Mouse (Mus musculus) MEL (cell line): ENCODE measurements around the gene Fbln1. TPM values are rescaled to one million over a fixed set of nuclear protein-coding genes. Genes with fewer than 3 reads are reported as not detected.

ENCODE experiments used
- DNase-seq: peaks from one replicate; pipeline ENCODE4 v3.0.0; 2011; ENCODE audit warnings: low read depth, low spot score
- H3K27ac ChIP-seq: 2 replicates; pipeline ENCODE4 v1.5.1; 2012; ENCODE audit warnings: low read depth, mild to moderate bottlenecking, control low read depth, low read length, moderate library complexity; ENCODE audit not compliant: control insufficient read depth
- H3K27me3 ChIP-seq, 2 experiments: fragments of 150-350 bp in 1 of 2; sonication (generic) in 1 of 2; 2 replicates each; pipeline ENCODE4 v1.6.1; 2012; ENCODE audit warnings: low read length in 2 of 2, mild to moderate bottlenecking in 2 of 2, improper control_type of control experiment in 1 of 2, moderate library complexity in 1 of 2; ENCODE audit not compliant: insufficient read depth in 2 of 2, control insufficient read depth in 1 of 2
- H3K36me3 ChIP-seq, 2 experiments: 2 replicates each; pipeline ENCODE4 v1.6.1; 2012 to 2014; ENCODE audit warnings: low read length in 2 of 2, improper control_type of control experiment in 1 of 2, inconsistent platforms in 1 of 2, mild to moderate bottlenecking in 1 of 2; ENCODE audit not compliant: insufficient read depth in 2 of 2, control insufficient read depth in 1 of 2
- H3K4me1 ChIP-seq, 2 experiments: fragments of 150-350 bp in 1 of 2; sonication (generic) in 1 of 2; 2 replicates each; pipeline ENCODE4 v1.6.1; 2012; ENCODE audit warnings: low read length in 2 of 2, improper control_type of control experiment in 1 of 2, mild to moderate bottlenecking in 1 of 2; ENCODE audit not compliant: insufficient read depth in 2 of 2, control insufficient read depth in 1 of 2
- H3K4me3 ChIP-seq, 2 experiments: fragments of 150-350 bp in 1 of 2; sonication (generic) in 1 of 2; 2 replicates each; pipeline ENCODE4 v1.5.1; 2012; ENCODE audit warnings: low read depth in 2 of 2, low read length in 2 of 2, mild to moderate bottlenecking in 2 of 2, moderate library complexity in 2 of 2, control low read depth in 1 of 2, improper control_type of control experiment in 1 of 2; ENCODE audit not compliant: control insufficient read depth in 1 of 2, insufficient read depth in 1 of 2
- H3K79me2 ChIP-seq: 2 replicates; pipeline ENCODE4 v1.6.1; 2012; ENCODE audit warnings: mild to moderate bottlenecking, low read length, moderate library complexity; ENCODE audit not compliant: control insufficient read depth, poor library complexity, insufficient read depth
- H3K9ac ChIP-seq: 2 replicates; pipeline ENCODE4 v1.6.1; 2012; ENCODE audit warnings: low read depth, mild to moderate bottlenecking, control low read depth, low read length, moderate library complexity; ENCODE audit not compliant: control insufficient read depth, poor library complexity, severe bottlenecking
- H3K9me3 ChIP-seq: fragments of 150-350 bp; sonication (generic); replicated peaks from 2 replicates; pipeline ENCODE4 v1.6.1; 2012; ENCODE audit warnings: mild to moderate bottlenecking, low read length, improper control_type of control experiment, moderate library complexity; ENCODE audit not compliant: insufficient read depth
- BHLHE40 ChIP-seq: IDR thresholded peaks from 2 replicates; pipeline ENCODE4 v1.6.1; 2012; ENCODE audit warnings: low read depth, mild to moderate bottlenecking, inconsistent platforms, low read length, improper control_type of control experiment, borderline replicate concordance
- CHD1 ChIP-seq: IDR thresholded peaks from 2 replicates; pipeline ENCODE4 v1.6.1; 2012; ENCODE audit warnings: low read depth, mild to moderate bottlenecking, inconsistent platforms, low read length, improper control_type of control experiment
- CTCF ChIP-seq, 3 experiments: IDR thresholded peaks in 2 of 3; conservative IDR thresholded peaks in 1 of 3; 2 replicates each; pipeline ENCODE4 v1.5.1; 2011 to 2012; ENCODE audit warnings: low read length in 3 of 3, low read depth in 2 of 3, mild to moderate bottlenecking in 2 of 3, improper control_type of control experiment in 1 of 3, inconsistent platforms in 1 of 3, mixed read lengths in 1 of 3, moderate library complexity in 1 of 3; ENCODE audit not compliant: control insufficient read depth in 1 of 3, insufficient read depth in 1 of 3, poor library complexity in 1 of 3, severe bottlenecking in 1 of 3
- E2F4 ChIP-seq: IDR thresholded peaks from 2 replicates; pipeline ENCODE4 v1.6.1; 2011; ENCODE audit warnings: low read depth, low read length, improper control_type of control experiment, borderline replicate concordance
- ELF1 ChIP-seq: IDR thresholded peaks from 2 replicates; pipeline ENCODE4 v1.6.1; 2014; ENCODE audit warnings: low read depth, mild to moderate bottlenecking, inconsistent platforms, low read length, improper control_type of control experiment, moderate library complexity
- ETS1 ChIP-seq: IDR thresholded peaks from 2 replicates; pipeline ENCODE4 v1.6.1; 2012; ENCODE audit warnings: low read depth, mild to moderate bottlenecking, inconsistent platforms, low read length, improper control_type of control experiment, moderate library complexity
- GATA1 ChIP-seq: IDR thresholded peaks from 2 replicates; pipeline ENCODE4 v1.6.1; 2011; ENCODE audit warnings: low read depth, low read length, improper control_type of control experiment
- HCFC1 ChIP-seq: IDR thresholded peaks from 2 replicates; pipeline ENCODE4 v1.6.1; 2012; ENCODE audit warnings: low read depth, mild to moderate bottlenecking, inconsistent platforms, low read length, improper control_type of control experiment, moderate library complexity
- JUND ChIP-seq: IDR thresholded peaks from 2 replicates; pipeline ENCODE4 v1.6.1; 2011; ENCODE audit warnings: low read depth, mild to moderate bottlenecking, improper control_type of control experiment, low read length
- KAT2A ChIP-seq: conservative IDR thresholded peaks from 2 replicates; pipeline ENCODE4 v1.6.1; 2012; ENCODE audit warnings: low read depth, low read length, improper control_type of control experiment, inconsistent platforms
- MAFK ChIP-seq: IDR thresholded peaks from 2 replicates; pipeline ENCODE4 v1.6.1; 2011; ENCODE audit warnings: low read depth, mild to moderate bottlenecking, low read length, improper control_type of control experiment, borderline replicate concordance
- MAX ChIP-seq: IDR thresholded peaks from 2 replicates; pipeline ENCODE4 v1.6.1; 2011; ENCODE audit warnings: low read length, improper control_type of control experiment
- MAZ ChIP-seq: IDR thresholded peaks from 2 replicates; pipeline ENCODE4 v1.6.1; 2012; ENCODE audit warnings: low read depth, mild to moderate bottlenecking, inconsistent platforms, low read length, improper control_type of control experiment
- MEF2A ChIP-seq: IDR thresholded peaks from 2 replicates; pipeline ENCODE4 v1.6.1; 2014; ENCODE audit warnings: low read depth, mild to moderate bottlenecking, inconsistent platforms, low read length, improper control_type of control experiment; ENCODE audit not compliant: poor library complexity, insufficient replicate concordance, severe bottlenecking; ENCODE audit errors: extremely low read depth
- MYB ChIP-seq: IDR thresholded peaks from 2 replicates; pipeline ENCODE4 v1.6.1; 2011; ENCODE audit warnings: mild to moderate bottlenecking, low read depth, low read length, improper control_type of control experiment
- MYC ChIP-seq: IDR thresholded peaks from 2 replicates; pipeline ENCODE4 v1.6.1; 2011; ENCODE audit warnings: low read depth, mild to moderate bottlenecking, low read length, improper control_type of control experiment, moderate library complexity
- NRF1 ChIP-seq: IDR thresholded peaks from 2 replicates; pipeline ENCODE4 v1.6.1; 2014; ENCODE audit warnings: low read depth, mild to moderate bottlenecking, inconsistent platforms, low read length, improper control_type of control experiment, moderate library complexity; ENCODE audit not compliant: poor library complexity, insufficient read depth, severe bottlenecking
- POLR2A ChIP-seq, 2 experiments: IDR thresholded peaks; 2 replicates each; pipeline ENCODE4 v1.6.1; 2011 to 2012; ENCODE audit warnings: low read length in 2 of 2, mild to moderate bottlenecking in 2 of 2, control low read depth in 1 of 2, improper control_type of control experiment in 1 of 2, low read depth in 1 of 2, moderate library complexity in 1 of 2; ENCODE audit not compliant: control insufficient read depth in 1 of 2, insufficient read depth in 1 of 2, poor library complexity in 1 of 2
- POLR2AphosphoS2 ChIP-seq: IDR thresholded peaks from 2 replicates; pipeline ENCODE4 v1.6.1; 2011; ENCODE audit warnings: low read length, improper control_type of control experiment
- POLR2AphosphoS5 ChIP-seq: IDR thresholded peaks from 2 replicates; pipeline ENCODE4 v1.6.1; 2012; ENCODE audit warnings: low read depth, borderline replicate concordance, mild to moderate bottlenecking, inconsistent platforms, low read length, moderate library complexity, mixed read lengths
- RAD21 ChIP-seq: IDR thresholded peaks from 2 replicates; pipeline ENCODE4 v1.6.1; 2011; ENCODE audit warnings: mild to moderate bottlenecking, low read depth, low read length, improper control_type of control experiment
- RCOR1 ChIP-seq: IDR thresholded peaks from 2 replicates; pipeline ENCODE4 v1.6.1; 2012; ENCODE audit warnings: low read depth, mild to moderate bottlenecking, inconsistent platforms, low read length, improper control_type of control experiment
- SIN3A ChIP-seq: IDR thresholded peaks from 2 replicates; pipeline ENCODE4 v1.6.1; 2012; ENCODE audit warnings: low read length, improper control_type of control experiment, inconsistent platforms
- TAL1 ChIP-seq: IDR thresholded peaks from 2 replicates; pipeline ENCODE4 v1.6.1; 2012; ENCODE audit warnings: mild to moderate bottlenecking, inconsistent platforms, low read length, moderate library complexity, mixed read lengths
- TBP ChIP-seq: IDR thresholded peaks from 2 replicates; pipeline ENCODE4 v1.8.0; 2011; ENCODE audit warnings: low read depth, low read length, improper control_type of control experiment
- TCF12 ChIP-seq: IDR thresholded peaks from 2 replicates; pipeline ENCODE4 v1.6.1; 2014; ENCODE audit warnings: low read depth, mild to moderate bottlenecking, inconsistent platforms, low read length, improper control_type of control experiment, moderate library complexity
- UBTF ChIP-seq: IDR thresholded peaks from 2 replicates; pipeline ENCODE4 v1.6.1; 2012; ENCODE audit warnings: low read depth, mild to moderate bottlenecking, inconsistent platforms, low read length, improper control_type of control experiment, moderate library complexity, borderline replicate concordance; ENCODE audit not compliant: insufficient read depth
- USF1 ChIP-seq: IDR thresholded peaks from 2 replicates; pipeline ENCODE4 v1.6.1; 2014; ENCODE audit warnings: low read depth, mild to moderate bottlenecking, inconsistent platforms, low read length, improper control_type of control experiment, moderate library complexity
- ZC3H11A ChIP-seq: IDR thresholded peaks from 2 replicates; pipeline ENCODE4 v1.6.1; 2012; ENCODE audit warnings: low read depth, mild to moderate bottlenecking, inconsistent platforms, low read length, improper control_type of control experiment
- ZKSCAN1 ChIP-seq: IDR thresholded peaks from 2 replicates; pipeline ENCODE4 v1.6.1; 2012; ENCODE audit warnings: low read depth, mild to moderate bottlenecking, inconsistent platforms, low read length, improper control_type of control experiment, moderate library complexity
- ZMIZ1 ChIP-seq: IDR thresholded peaks from 2 replicates; pipeline ENCODE4 v1.6.1; 2012; ENCODE audit warnings: low read depth, mild to moderate bottlenecking, inconsistent platforms, low read length, improper control_type of control experiment, moderate library complexity
- ZNF384 ChIP-seq: IDR thresholded peaks from 2 replicates; pipeline ENCODE4 v1.6.1; 2012; ENCODE audit warnings: low read depth, mild to moderate bottlenecking, inconsistent platforms, low read length, improper control_type of control experiment
- polyA plus RNA-seq, 2 experiments: library from polyadenylated mRNA; stranded (reverse) in 1 of 2; unstranded in 1 of 2; fragments of >175 nt in 1 of 2; fragments of >200 nt in 1 of 2; gene quantifications; 2 replicates each; pipeline versions ENCODE4 v1.2.1 to v1.2.4; 2012; ENCODE audit warnings: low replicate concordance in 2 of 2, low read depth in 1 of 2; ENCODE audit not compliant: insufficient read length in 2 of 2, insufficient read depth in 1 of 2, missing spikeins in 1 of 2
- total RNA-seq: library from RNA; depleted of rRNA; stranded (reverse); fragments of 300-350 nt; gene quantifications from 2 replicates; pipeline ENCODE4 v1.2.3, GENCODE M21; 2012

Gene Fbln1
- total and polyA plus RNA-seq, 3 experiments: not detected

GRCm38 (mm10) chr15:85186916-85187315, 18.8 kb upstream of the Fbln1 start:
- Histone ChIP-seq H3K79me2 (no peaks in the 10 kb centered on the region), H3K36me3 (no peaks in the 10 kb centered on the region), H3K4me3 (no peak overlapping the region), H3K27me3 (no peaks in the 10 kb centered on the region), H3K9me3 (no peaks in the 10 kb centered on the region), H3K4me1 (no peaks in the 10 kb centered on the region), H3K27ac (no peak overlapping the region), H3K9ac (no peak overlapping the region)
- TF ChIP-seq MEF2A (no peak), SIN3A (no peak), ZKSCAN1 (no peak), TAL1 (no peak), ETS1 (no peak), NRF1 (no peak), USF1 (no peak), ZMIZ1 (no peak), ZNF384 (no peak), TBP (no peak), CHD1 (no peak), POLR2AphosphoS5 (no peak), MAZ (no peak), KAT2A (no peak), RCOR1 (no peak), MAFK (no peak), ELF1 (no peak), TCF12 (no peak), POLR2A (IDR thresholded peaks at IDR 0.05; ENCODE audit: control insufficient read depth in 1 of 2, insufficient read depth in 1 of 2, low read depth in 1 of 2, low read length in 2 of 2, poor library complexity in 1 of 2) (no peak), POLR2AphosphoS2 (no peak)
- DNase-seq: no peak

GRCm38 (mm10) chr15:85188167-85188778, 17.5 kb upstream of the Fbln1 start:
- H3K4me3 ChIP-seq: no peak overlapping the region
- no peak for DNase-seq
- H3K79me2 ChIP-seq: no peaks in the 10 kb centered on the region
- H3K27me3 ChIP-seq: no peaks in the 10 kb centered on the region
- no peak overlapping the region for H3K27ac ChIP-seq
- TF ChIP-seq MYB (no peak), E2F4 (no peak), JUND (no peak), RAD21 (no peak), MYC (no peak), MEF2A (no peak), BHLHE40 (no peak), POLR2AphosphoS5 (no peak), UBTF (no peak), ELF1 (no peak), POLR2A (IDR thresholded peaks at IDR 0.05; ENCODE audit: control insufficient read depth in 1 of 2, insufficient read depth in 1 of 2, low read depth in 1 of 2, low read length in 2 of 2, poor library complexity in 1 of 2) (no peak), GATA1 (no peak), CTCF (IDR thresholded peaks at IDR 0.05 in 2 of 3, conservative IDR thresholded peaks at IDR 0.05 in 1 of 3; ENCODE audit: control insufficient read depth in 1 of 3, insufficient read depth in 1 of 3, low read depth in 2 of 3, low read length in 3 of 3, poor library complexity in 1 of 3, severe bottlenecking in 1 of 3) (no peak), HCFC1 (no peak), MAX (no peak), ZC3H11A (no peak), MAFK (no peak)
- no peaks in the 10 kb centered on the region for H3K4me1 ChIP-seq
- no peaks in the 10 kb centered on the region for H3K36me3 ChIP-seq
- H3K9me3 ChIP-seq: no peaks in the 10 kb centered on the region
- no peak overlapping the region for H3K9ac ChIP-seq
